Mouse (Mus musculus) frontal cortex, adult 2 months (tissue): ENCODE results near the gene Slc35e3. TPM values are rescaled to one million over a fixed set of nuclear protein-coding genes. Genes with fewer than 3 reads are reported as not detected.

ENCODE experiments used
- DNase-seq, 2 experiments: peaks; one replicate each; pipeline ENCODE4 v3.0.0; 2022; ENCODE audit warnings: low spot score in 1 of 2; ENCODE audit errors: extremely low spot score in 1 of 2
- polyA plus RNA-seq: library from polyadenylated mRNA; depleted of rRNA; stranded (reverse); fragments of >200 nt; gene quantifications from 2 replicates; pipeline ENCODE4 v1.2.3, GENCODE M21; 2012; rRNA removed

Slc35e3 gene
- polyA plus RNA-seq, 1 experiment = 19.0 TPM

- DNase-seq = no peak
Observed at GRCm38 (mm10) chr10:117689297-117690100, 56.7 kb downstream of the Slc35e3 start.

- DNase-seq = peak in 1 of 2 experiments; percentile 36
Observed at GRCm38 (mm10) chr10:117688204-117689151, 57.7 kb downstream of the Slc35e3 start.

- no peak for DNase-seq
Observed at GRCm38 (mm10) chr10:117687577-117687976, 58.6 kb downstream of the Slc35e3 start.

- no peak for DNase-seq
Observed at GRCm38 (mm10) chr10:117687018-117687417, 59.1 kb downstream of the Slc35e3 start.

- no peak for DNase-seq
Observed at GRCm38 (mm10) chr10:117685849-117686591, 60.1 kb downstream of the Slc35e3 start.

GRCm38 (mm10) chr10:117685171-117685848 lies 60.9 kb downstream of the Slc35e3 start:
- DNase-seq = no peak

- DNase-seq = no peak
Observed at GRCm38 (mm10) chr10:117684298-117685170, 61.6 kb downstream of the Slc35e3 start.

- DNase-seq = no peak
Observed at GRCm38 (mm10) chr10:117683734-117684037, 62.5 kb downstream of the Slc35e3 start.

Other genes starting within 250 kb of the Slc35e3 start
- 3.5 and 3.9 TPM in 2 replicates for gene Cpm, start 116.9 kb downstream of the Slc35e3 start, polyA plus RNA-seq
- 72.1 and 74.5 TPM in 2 replicates for gene Mdm2, start 35.6 kb downstream of the Slc35e3 start, polyA plus RNA-seq
- 16.0 and 17.8 TPM in 2 replicates for gene Nup107, start 46.3 kb upstream of the Slc35e3 start, polyA plus RNA-seq
- gene Rap1b, start 99.7 kb upstream of the Slc35e3 start, polyA plus RNA-seq = 68.3 and 70.7 TPM in 2 replicates